Mouse (Mus musculus) right cerebral cortex, adult 2 months (tissue): ENCODE measurements around the gene Cela2a.
A peak's percentile ranks its signal among the peaks of the same experiment; 100 is the strongest.

ENCODE experiments used
- DNase-seq, 2 experiments: peaks; one replicate each; pipeline ENCODE4 v3.0.0; 2021 to 2022; ENCODE audit warnings: low spot score in 2 of 2

The Cela2a gene

GRCm38 (mm10) chr4:141858501-141858900, 32.5 kb upstream of the Cela2a start:
- no peak for DNase-seq

GRCm38 (mm10) chr4:141857422-141857930, 31.5 kb upstream of the Cela2a start:
- peak; percentile 88 to 92 for DNase-seq

DNA sequence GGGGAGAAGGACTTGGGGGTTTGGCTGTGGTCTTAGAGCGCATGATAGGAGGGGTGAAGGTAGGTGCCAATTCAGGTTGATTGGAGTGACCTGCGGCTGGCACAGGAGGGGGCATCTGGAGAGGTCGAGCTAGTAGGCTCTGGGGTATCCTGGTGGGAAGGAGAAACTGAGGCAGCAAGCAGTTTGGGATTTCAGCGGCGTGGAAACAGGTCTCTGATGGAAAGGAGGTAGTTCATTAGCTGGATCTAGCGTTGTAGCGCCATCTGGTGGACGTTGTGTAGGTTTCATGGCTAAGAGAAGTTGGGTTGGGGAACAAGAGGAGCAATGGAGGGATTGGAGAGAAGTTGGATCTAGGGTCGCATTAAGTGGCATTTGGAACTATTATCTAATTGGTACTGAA, 27.5 kb upstream of the Cela2a start:
- DNase-seq, result peak in 1 of 2 experiments; percentile 73

DNA sequence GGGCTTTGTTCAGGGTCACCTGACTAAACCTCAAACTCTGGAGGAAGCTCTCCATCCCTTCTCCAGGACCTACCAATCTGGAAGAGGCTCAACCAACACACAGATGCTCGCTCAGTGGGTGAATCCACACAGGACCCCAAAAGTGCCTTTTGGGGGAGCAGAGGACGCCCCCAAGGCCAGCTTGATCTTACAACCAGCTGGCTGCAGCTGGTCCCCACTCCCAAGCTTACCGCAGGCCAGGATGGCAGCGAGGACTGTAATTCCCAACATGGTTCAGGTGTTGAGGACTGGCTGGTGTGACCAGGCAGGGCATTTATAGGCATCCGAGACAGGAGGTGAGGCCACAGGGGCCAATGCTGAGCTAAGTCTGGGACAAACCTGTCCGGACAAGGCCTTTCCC, 20.0 kb upstream of the Cela2a start, which contains the start of gene Ctrc:
Gene Ctrc (minus strand): TSS at position 361 of the 400 bp plus-strand sequence.
- DNase-seq, result no peak

DNA sequence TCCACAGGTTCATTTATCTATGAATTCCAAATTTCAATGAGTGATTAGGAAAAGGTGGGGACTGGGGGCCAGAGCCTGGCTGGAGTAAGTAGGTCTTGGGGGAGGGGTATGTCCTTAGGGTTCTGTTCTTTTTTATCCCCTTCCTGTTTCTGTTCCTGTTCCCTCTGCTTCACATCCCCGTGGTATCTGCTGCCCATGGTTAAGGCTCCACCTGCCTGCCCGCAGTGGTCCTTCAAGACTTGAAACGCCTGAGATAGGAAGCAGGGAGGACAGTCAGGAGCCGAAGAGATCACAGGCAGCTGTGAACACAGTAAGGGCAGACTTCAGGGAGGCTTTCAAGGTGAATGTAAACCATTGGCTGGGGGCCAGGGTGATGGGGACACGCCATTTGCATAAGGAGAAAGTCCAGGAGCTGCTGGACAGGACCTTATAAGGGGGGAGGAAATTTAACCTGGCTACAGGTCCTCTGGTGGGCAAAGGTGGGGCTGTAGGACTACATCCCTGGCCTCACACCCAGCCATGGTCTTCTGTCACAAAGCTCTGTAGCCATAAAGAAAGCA, 8.7 kb upstream of the Cela2a start:
- DNase-seq, result no peak

GRCm38 (mm10) chr4:141833911-141834310, 8.0 kb upstream of the Cela2a start:
- DNase-seq, result peak; percentile 23 to 44

GRCm38 (mm10) chr4:141831361-141831760, 5.4 kb upstream of the Cela2a start:
- no peak for DNase-seq

GRCm38 (mm10) chr4:141830381-141830780, 4.4 kb upstream of the Cela2a start:
- no peak for DNase-seq

DNA sequence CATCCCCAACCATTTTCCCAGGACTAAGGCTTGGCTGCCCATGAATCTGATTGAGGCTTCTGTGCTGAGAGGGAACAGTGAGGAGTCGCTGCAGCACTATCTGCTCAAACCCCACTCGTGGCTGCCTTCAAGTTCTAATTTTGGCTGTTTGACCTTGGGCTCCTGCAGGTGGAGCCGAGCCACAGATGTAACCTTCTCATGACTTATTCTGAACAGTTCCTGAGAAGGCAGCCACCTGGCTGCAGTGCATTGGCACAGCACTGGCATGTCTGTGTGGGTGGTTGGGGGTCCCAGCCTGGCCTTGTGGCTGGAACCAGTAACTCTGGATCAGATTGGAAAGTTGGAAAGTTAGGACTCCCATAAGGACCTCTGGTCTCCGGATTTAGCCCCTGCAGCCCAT, 2.2 kb upstream of the Cela2a start:
- no peak for DNase-seq

DNA sequence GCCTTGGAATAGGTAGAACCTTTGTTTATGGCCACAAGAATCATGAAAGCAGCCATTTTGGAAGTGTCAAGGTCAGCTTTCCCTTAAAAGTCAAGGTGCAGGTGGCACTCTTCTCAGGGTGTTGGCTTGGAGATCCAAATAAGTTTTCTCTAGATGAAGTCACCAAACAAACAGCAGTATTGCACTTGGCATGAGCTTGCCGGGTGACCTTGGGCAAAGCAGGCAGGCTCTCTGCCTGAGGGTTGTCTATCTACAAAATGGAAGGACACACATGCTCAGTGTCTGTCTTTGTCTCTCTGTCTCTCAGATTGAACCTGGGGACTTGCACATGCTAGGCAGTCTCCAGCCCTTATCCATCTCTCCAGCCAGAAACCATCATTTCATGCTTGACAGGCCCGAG, 1.4 kb upstream of the Cela2a start:
- no peak for DNase-seq

GRCm38 (mm10) chr4:141822979-141823378, 3.0 kb downstream of the Cela2a start:
- no peak for DNase-seq

DNA sequence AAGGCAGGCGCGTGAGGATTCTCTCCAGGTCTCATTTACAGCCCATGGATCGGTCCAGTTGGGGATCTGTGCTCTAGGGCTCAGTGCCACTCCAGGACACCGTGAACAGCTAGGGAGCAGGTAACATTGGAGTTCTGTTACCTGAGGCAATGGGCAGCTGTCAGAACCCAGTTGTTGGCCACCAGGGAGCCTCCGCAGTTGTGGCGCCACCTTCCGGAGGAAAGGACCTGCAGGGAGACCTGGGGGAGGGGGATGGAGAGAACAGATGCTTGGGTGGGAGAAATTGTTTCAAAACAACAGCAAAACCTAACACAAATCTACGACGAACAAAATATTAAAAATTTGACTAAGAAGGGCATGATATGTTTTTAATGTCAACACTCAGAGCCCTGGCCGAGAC, 3.9 kb downstream of the Cela2a start:
- no peak for DNase-seq

DNA sequence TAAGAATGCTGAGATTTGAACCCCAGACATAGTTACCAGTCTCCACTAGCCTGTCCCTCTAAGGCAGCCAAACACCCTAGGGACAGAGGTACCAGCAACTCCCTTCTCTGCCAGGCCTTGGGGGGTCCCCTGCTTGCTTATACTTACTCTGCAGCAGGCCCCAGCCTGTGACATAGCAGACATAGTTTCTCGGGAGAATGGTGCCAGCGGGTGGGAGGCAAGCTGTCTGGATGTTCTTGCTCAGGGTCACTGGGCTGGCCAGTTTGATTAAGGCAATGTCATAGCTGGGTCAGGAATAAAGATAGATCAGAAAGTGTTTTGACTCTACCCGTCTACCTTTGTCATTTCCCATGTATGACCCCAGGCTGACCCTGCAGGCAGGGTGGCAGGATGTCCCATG, 4.8 kb downstream of the Cela2a start:
- DNase-seq, result no peak

DNA sequence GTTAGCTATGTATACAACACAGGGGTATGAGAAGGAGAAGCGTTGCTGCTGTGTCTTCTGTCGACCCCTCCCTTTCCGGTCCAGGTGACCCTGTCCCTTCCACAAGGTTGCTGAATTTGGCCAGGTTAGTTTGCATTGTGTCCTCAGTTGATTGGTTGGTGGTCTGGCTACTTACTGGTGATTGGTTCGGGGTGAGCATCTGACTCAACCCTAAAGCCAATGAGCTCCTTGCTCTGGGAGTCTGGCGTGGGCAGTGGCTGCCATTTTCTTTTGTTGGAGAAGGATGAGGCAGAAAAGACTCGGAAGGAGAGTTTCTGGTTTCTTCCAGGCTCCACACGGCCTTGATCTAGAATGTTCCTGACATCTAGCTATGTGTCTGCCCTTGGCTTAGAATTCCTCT, 6.6 kb downstream of the Cela2a start:
- DNase-seq, result no peak

- DNase-seq, result no peak
These were observed 7.1 kb downstream of the Cela2a start for GRCm38 (mm10) chr4:141818861-141819260.

DNA sequence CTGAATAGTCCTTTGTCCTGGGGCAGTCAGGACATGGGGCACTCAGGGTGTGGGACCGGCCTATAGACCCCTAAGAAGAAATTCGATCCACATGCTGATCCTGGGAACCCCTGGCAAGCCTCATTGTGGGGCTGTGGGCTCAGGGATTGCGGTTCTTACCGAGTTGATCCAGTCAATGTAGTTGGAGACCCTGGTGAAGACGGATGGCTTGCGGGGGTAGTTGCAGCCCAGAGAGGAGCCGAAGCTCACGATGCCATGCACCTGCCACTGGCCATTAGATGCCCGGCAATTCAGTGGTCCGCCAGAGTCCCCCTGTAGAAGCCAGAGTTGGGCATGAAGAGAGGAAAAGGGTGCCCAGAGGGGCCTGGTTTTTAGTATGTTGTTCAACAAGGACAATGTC, 8.3 kb downstream of the Cela2a start:
- DNase-seq, result no peak

DNA sequence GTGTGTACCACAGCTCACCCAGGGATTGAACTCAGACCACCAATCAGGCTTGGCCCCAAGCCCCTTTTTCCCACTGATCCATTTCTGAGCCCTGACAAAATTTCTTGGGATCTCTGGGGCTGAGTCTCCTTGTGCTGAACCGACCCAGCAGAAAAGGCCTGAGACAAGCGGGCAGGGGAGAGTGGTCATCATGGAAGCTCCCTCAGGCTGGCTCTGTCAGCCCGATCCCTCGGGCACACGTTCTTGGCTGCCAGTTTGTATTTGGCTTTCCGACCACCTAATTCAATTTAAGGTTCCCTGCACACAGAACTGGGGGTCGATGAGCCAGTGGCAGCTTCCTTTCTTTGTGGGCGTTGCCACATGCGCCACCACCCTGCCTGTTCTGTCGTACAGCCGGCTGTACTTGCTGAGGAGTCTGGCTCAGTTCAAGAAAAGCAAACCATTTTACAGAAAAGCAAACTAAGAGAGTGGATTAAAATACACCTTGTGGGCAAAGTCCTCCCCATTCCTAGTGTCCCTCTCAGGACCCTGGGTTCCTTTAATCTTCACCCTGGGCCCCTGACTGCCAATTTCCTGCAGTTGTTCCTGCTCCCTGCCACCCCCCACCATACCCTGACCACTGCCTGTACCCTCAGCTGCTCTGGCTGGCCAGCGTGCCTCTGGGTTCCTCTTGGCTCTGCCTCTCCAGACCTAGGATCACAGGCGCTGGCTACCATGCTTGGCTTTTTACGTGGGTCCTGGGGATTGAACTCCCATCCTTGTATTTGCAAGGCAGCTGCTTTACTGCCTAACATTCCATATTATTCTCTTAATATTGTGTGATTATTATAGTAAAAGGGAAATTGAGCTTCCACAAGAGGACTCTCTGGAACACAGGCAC, 8.9 kb downstream of the Cela2a start:
- DNase-seq, result no peak

- DNase-seq, result no peak
These were observed 9.7 kb downstream of the Cela2a start for GRCm38 (mm10) chr4:141816267-141816666.

DNA sequence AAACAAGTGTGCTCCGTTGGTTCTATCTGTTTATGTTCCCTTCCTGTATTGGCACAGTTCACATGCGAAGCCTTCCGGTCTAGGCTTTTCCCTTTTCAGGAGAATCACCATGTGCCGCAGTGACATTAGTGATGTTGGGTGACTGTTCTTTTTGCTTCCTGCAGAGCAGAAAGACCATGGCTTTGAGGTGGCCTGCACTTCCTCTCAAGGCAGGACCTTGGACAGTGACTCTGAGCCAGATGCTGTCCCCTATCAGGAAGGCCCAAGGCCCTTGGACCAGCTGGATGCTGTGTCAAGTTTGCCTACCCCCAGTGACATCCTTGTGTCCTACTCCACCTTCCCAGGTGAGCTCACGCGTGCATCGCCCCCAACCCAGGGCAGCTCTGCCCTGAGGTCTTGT, 14.6 kb downstream of the Cela2a start:
- DNase-seq, result no peak

GRCm38 (mm10) chr4:141810975-141811374, 15.0 kb downstream of the Cela2a start:
- no peak for DNase-seq

DNA sequence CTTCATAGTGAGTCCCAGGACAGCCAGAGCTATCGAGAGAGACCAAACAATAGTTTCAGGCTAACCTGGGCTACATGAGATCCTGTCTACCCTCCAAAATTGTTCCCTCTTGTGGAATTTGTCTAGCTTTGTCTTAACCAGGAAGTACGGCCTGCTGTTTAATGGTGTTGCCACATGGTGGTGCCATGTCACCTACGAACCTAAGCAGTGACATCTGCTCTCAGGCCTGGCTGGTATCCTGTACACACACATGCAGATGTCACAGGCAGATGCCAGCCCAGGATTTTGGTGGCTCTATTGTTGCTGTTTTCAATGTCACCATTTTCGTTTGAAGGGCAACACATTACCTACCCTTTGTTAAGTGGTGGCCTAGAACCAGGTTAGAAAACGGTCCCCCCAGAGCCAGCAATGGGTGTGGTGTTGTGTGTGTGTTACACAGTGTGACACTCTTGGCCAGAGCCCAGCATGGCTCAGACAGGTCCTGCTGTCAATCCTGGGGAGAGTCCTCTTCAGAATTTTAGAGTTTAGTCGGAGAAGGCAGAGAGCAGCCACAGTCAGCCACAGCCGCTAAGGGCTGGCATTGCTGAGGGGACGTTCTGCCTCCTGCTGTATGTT, 16.0 kb downstream of the Cela2a start:
- DNase-seq, result no peak

GRCm38 (mm10) chr4:141805886-141806285, 20.1 kb downstream of the Cela2a start:
- DNase-seq, result no peak

DNA sequence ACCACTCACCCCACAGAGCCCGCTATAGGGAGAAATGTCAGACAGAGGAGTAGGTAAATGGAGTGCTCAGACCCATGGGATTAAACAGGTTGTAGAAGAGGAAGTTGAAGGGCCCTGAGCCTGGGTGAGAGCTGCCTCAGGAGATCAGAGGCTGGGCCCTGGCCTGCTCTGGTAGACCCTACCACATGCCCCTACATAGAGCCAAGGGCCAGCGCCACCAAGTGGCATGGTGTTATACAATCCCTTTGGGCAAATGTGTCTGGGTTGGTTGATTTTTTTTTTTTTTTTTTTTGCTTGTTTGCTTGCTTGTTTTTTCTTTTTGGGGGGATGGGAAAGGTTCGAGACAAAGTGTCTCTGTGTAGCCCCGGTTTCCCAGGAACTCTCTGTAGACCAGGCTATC, 21.9 kb downstream of the Cela2a start:
- DNase-seq, result no peak
